Mouse (Mus musculus): ENCODE measurements at regions not wholly inside any gene's neighbourhood (a gene's known extent, or its start where the extent isn't known, plus 50 kb on each side); places are given as distances from the start of the nearest gene placed in this dataset.

GRCm38 (mm10) chr13:107491423-107491822 lies 469.5 kb upstream of the Kif2a start:
- no peak for TF ChIP-seq POLR2A (IDR thresholded peaks at IDR 0.05; ENCODE audit: borderline replicate concordance, extremely low read depth, insufficient read depth, insufficient read length, poor library complexity, severe bottlenecking)
- no peak for TF ChIP-seq CTCF (IDR thresholded peaks at IDR 0.05; ENCODE audit: borderline replicate concordance, extremely low read depth, insufficient read depth, insufficient read length)

Measured in brain, embryonic 14.5 days (tissue).